Mouse (Mus musculus): Measurements from ENCODE around the gene 4930402H24Rik.

DNA sequence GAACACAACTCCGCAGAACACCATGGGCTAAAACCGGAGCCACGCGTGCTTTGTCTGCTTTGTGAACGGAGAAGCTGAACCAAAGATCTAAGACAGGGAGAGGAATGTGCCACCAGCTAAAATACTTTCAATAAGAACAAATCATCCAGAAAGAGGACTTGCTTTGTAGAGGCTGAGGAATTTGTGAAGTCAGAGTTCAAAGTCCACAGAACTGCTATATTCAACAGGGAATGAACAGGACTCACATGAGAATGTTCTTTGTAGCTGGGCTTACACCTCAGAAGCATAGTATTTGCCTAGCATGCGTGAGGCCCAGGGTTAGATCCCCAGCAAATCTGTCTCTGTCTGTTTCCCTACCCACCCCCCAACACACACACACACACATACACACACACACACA lies 145.3 kb downstream of the 4930402H24Rik start:
- TF ChIP-seq POLR2A (IDR thresholded peaks at IDR 0.05; ENCODE audit: borderline replicate concordance, extremely low read depth, insufficient read depth, insufficient read length, poor library complexity, severe bottlenecking) (no peak), CTCF (IDR thresholded peaks at IDR 0.05; ENCODE audit: borderline replicate concordance, extremely low read depth, insufficient read depth, insufficient read length) (no peak)
